Mouse (Mus musculus) heart, adult 9 months (tissue): Measurements from ENCODE around the gene 1110051M20Rik.

Experiments used
- DNase-seq, 2 experiments: peaks; one replicate each; pipeline ENCODE4 v3.0.0; 2022; ENCODE audit warnings: low spot score in 2 of 2

1110051M20Rik gene

GRCm38 (mm10) chr2:91348936-91349335, 95.6 kb downstream of the 1110051M20Rik start:
- no peak for DNase-seq

GRCm38 (mm10) chr2:91345644-91346043, 98.9 kb downstream of the 1110051M20Rik start:
- DNase-seq = no peak

GRCm38 (mm10) chr2:91339591-91339990, 104.9 kb downstream of the 1110051M20Rik start:
- DNase-seq = no peak

- DNase-seq = peak; percentile 77 to 84
Measured at GRCm38 (mm10) chr2:91335128-91335527, 109.4 kb downstream of the 1110051M20Rik start.

GRCm38 (mm10) chr2:91331051-91331843, 113.3 kb downstream of the 1110051M20Rik start:
- DNase-seq = no peak

GRCm38 (mm10) chr2:91329996-91330738, 114.3 kb downstream of the 1110051M20Rik start:
- DNase-seq = no peak

GRCm38 (mm10) chr2:91328729-91329125, 115.8 kb downstream of the 1110051M20Rik start:
- no peak for DNase-seq

GRCm38 (mm10) chr2:91327968-91328728, 116.4 kb downstream of the 1110051M20Rik start:
- no peak for DNase-seq

GRCm38 (mm10) chr2:91326746-91327350, 117.7 kb downstream of the 1110051M20Rik start:
- peak; percentile 34 to 55 for DNase-seq

- DNase-seq = peak; percentile 12 to 24
Measured at GRCm38 (mm10) chr2:91324761-91325421, 119.6 kb downstream of the 1110051M20Rik start.

- peak; percentile 15 to 41 for DNase-seq
Measured at GRCm38 (mm10) chr2:91324346-91324745, 120.2 kb downstream of the 1110051M20Rik start.

- no peak for DNase-seq
Measured at GRCm38 (mm10) chr2:91322490-91322889, 122.0 kb downstream of the 1110051M20Rik start.

GRCm38 (mm10) chr2:91321923-91322322, 122.6 kb downstream of the 1110051M20Rik start:
- no peak for DNase-seq

- no peak for DNase-seq
Measured at GRCm38 (mm10) chr2:91320559-91321529, 123.7 kb downstream of the 1110051M20Rik start.

GRCm38 (mm10) chr2:91314184-91314583, 130.3 kb downstream of the 1110051M20Rik start:
- no peak for DNase-seq

GRCm38 (mm10) chr2:91312578-91313311, 131.8 kb downstream of the 1110051M20Rik start:
- peak in 1 of 2 experiments; percentile 37 for DNase-seq

- no peak for DNase-seq
Measured at GRCm38 (mm10) chr2:91309546-91309945, 135.0 kb downstream of the 1110051M20Rik start.

GRCm38 (mm10) chr2:91308680-91309079, 135.8 kb downstream of the 1110051M20Rik start:
- DNase-seq = no peak

- no peak for DNase-seq
Measured at GRCm38 (mm10) chr2:91306589-91306988, 137.9 kb downstream of the 1110051M20Rik start.
